Mouse (Mus musculus): ENCODE results near the gene Fam78b. TPM values are rescaled to one million over a fixed set of nuclear protein-coding genes. Genes with fewer than 3 reads are reported as not detected.

Gene Fam78b
- total and polyA plus RNA-seq, 2 experiments from 2014 or later: 11.7 to 24.5 TPM

GRCm38 (mm10) chr1:167024961-167025360 is 23.7 kb downstream of the Fam78b start:
- WGBS: 80% methylated on average over 4 of the region's 4 CpGs
- Histone ChIP-seq H3K4me2 (ENCODE audit: low read depth) (no peak overlapping the region), H3K9ac (no peak overlapping the region), H3K4me1 (ENCODE audit: insufficient read depth) (peaks cover 7% of the 10 kb centered on the region; the same call in 1 of the 2 replicates), H3K27me3 (ENCODE audit: insufficient read depth, low read length) (no peaks in the 10 kb centered on the region), H3K36me3 (ENCODE audit: insufficient read depth) (peaks cover 4% of the 10 kb centered on the region; the same call in 1 of the 2 replicates), H3K27ac (ENCODE audit: low read depth, low read length) (no peak overlapping the region), H3K9me3 (ENCODE audit: low read length) (peaks cover 5% of the 10 kb centered on the region; the same call in 1 of the 2 replicates), H3K4me3 (ENCODE audit: low read depth, low read length) (no peak overlapping the region)
- ATAC-seq (no peak), DNase-seq (no peak)
- no peak for TF ChIP-seq CTCF (IDR thresholded peaks at IDR 0.05; ENCODE audit: low read depth)

GRCm38 (mm10) chr1:167032046-167032648 is 30.9 kb downstream of the Fam78b start:
- TF ChIP-seq CTCF (IDR thresholded peaks at IDR 0.05; ENCODE audit: low read depth): no peak
- Histone ChIP-seq H3K4me3 (ENCODE audit: low read depth, low read length) (no peak overlapping the region), H3K4me2 (ENCODE audit: low read depth) (no peak overlapping the region), H3K27ac (ENCODE audit: low read depth, low read length) (no peak overlapping the region), H3K4me1 (ENCODE audit: insufficient read depth) (no peaks in the 10 kb centered on the region), H3K9ac (no peak overlapping the region), H3K27me3 (ENCODE audit: insufficient read depth, low read length) (no peaks in the 10 kb centered on the region), H3K36me3 (ENCODE audit: insufficient read depth) (peaks cover 4% of the 10 kb centered on the region; the same call in 1 of the 2 replicates), H3K9me3 (ENCODE audit: low read length) (peaks cover 5% of the 10 kb centered on the region; the same call in 1 of the 2 replicates)
- peak; percentile 48 for ATAC-seq
- no peak for DNase-seq
- WGBS: 40% methylated on average over 13 of the region's 13 CpGs

GRCm38 (mm10) chr1:167034435-167034834 is 33.2 kb downstream of the Fam78b start:
- no peak overlapping the region for H3K4me2 ChIP-seq (ENCODE audit: low read depth)
- H3K4me1 ChIP-seq (ENCODE audit: insufficient read depth): no peaks in the 10 kb centered on the region
- 80% methylated on average over 1 of the region's 1 CpGs for WGBS
- TF ChIP-seq CTCF (IDR thresholded peaks at IDR 0.05; ENCODE audit: low read depth): peak; percentile 42
- no peak overlapping the region for H3K9ac ChIP-seq
- no peak overlapping the region for H3K27ac ChIP-seq (ENCODE audit: low read depth, low read length)
- no peak for ATAC-seq
- H3K4me3 ChIP-seq (ENCODE audit: low read depth, low read length): no peak overlapping the region
- H3K27me3 ChIP-seq (ENCODE audit: insufficient read depth, low read length): no peaks in the 10 kb centered on the region
- H3K36me3 ChIP-seq (ENCODE audit: insufficient read depth): no peaks in the 10 kb centered on the region
- H3K9me3 ChIP-seq (ENCODE audit: low read length): no peaks in the 10 kb centered on the region
- no peak for DNase-seq

- Histone ChIP-seq H3K4me2 (ENCODE audit: low read depth) (no peak overlapping the region), H3K9ac (no peak overlapping the region), H3K9me3 (ENCODE audit: low read length) (no peaks in the 10 kb centered on the region), H3K4me3 (ENCODE audit: low read depth, low read length) (no peak overlapping the region), H3K36me3 (ENCODE audit: insufficient read depth) (no peaks in the 10 kb centered on the region), H3K27me3 (ENCODE audit: insufficient read depth, low read length) (no peaks in the 10 kb centered on the region), H3K27ac (ENCODE audit: low read depth, low read length) (no peak overlapping the region), H3K4me1 (ENCODE audit: insufficient read depth) (0 out of 2 replicates have a peak, but pooled peaks cover 3% of the 10 kb centered on the region)
- DNase-seq (no peak), ATAC-seq (no peak)
- 91% methylated on average over 6 of the region's 6 CpGs for WGBS
- no peak for TF ChIP-seq CTCF (IDR thresholded peaks at IDR 0.05; ENCODE audit: low read depth)
Measured at GRCm38 (mm10) chr1:167042558-167042957, 41.3 kb downstream of the Fam78b start.

GRCm38 (mm10) chr1:167046169-167046927 is 45.1 kb downstream of the Fam78b start:
- Histone ChIP-seq H3K27ac (ENCODE audit: low read depth, low read length) (no peak overlapping the region), H3K4me2 (ENCODE audit: low read depth) (no peak overlapping the region), H3K4me3 (ENCODE audit: low read depth, low read length) (no peak overlapping the region), H3K36me3 (ENCODE audit: insufficient read depth) (no peaks in the 10 kb centered on the region), H3K9me3 (ENCODE audit: low read length) (no peaks in the 10 kb centered on the region), H3K4me1 (ENCODE audit: insufficient read depth) (0 out of 2 replicates have a peak, but pooled peaks cover 3% of the 10 kb centered on the region), H3K9ac (no peak overlapping the region), H3K27me3 (ENCODE audit: insufficient read depth, low read length) (no peaks in the 10 kb centered on the region)
- TF ChIP-seq CTCF (IDR thresholded peaks at IDR 0.05; ENCODE audit: low read depth): no peak
- 54% methylated on average over 10 of the region's 10 CpGs for WGBS
- DNase-seq (no peak), ATAC-seq (no peak)

- no peak for TF ChIP-seq CTCF (IDR thresholded peaks at IDR 0.05; ENCODE audit: low read depth)
- no peaks in the 10 kb centered on the region for H3K36me3 ChIP-seq (ENCODE audit: insufficient read depth)
- 91% methylated on average over 3 of the region's 3 CpGs for WGBS
Measured at GRCm38 (mm10) chr1:167050859-167051258, 49.6 kb downstream of the Fam78b start.

GRCm38 (mm10) chr1:167054029-167054428 is 52.8 kb downstream of the Fam78b start:
- H3K4me3 ChIP-seq (ENCODE audit: low read depth, low read length): no peak overlapping the region
- WGBS: 80% methylated on average over 7 of the region's 7 CpGs
- no peaks in the 10 kb centered on the region for H3K27me3 ChIP-seq (ENCODE audit: insufficient read depth, low read length)
- no peak overlapping the region for H3K4me2 ChIP-seq (ENCODE audit: low read depth)
- no peak for TF ChIP-seq CTCF (IDR thresholded peaks at IDR 0.05; ENCODE audit: low read depth)
- no peaks in the 10 kb centered on the region for H3K9me3 ChIP-seq (ENCODE audit: low read length)
- H3K27ac ChIP-seq (ENCODE audit: low read depth, low read length): no peak overlapping the region
- H3K4me1 ChIP-seq (ENCODE audit: insufficient read depth): 0 out of 2 replicates have a peak, but pooled peaks cover 4% of the 10 kb centered on the region
- ATAC-seq (no peak), DNase-seq (no peak)
- H3K9ac ChIP-seq: no peak overlapping the region
- no peaks in the 10 kb centered on the region for H3K36me3 ChIP-seq (ENCODE audit: insufficient read depth)

More at GRCm38 (mm10) chr1:167050859-167051258, 49.6 kb downstream of the Fam78b start:
- ATAC-seq (no peak), DNase-seq (no peak)
- H3K4me3 ChIP-seq (ENCODE audit: low read depth, low read length): no peak overlapping the region
- no peak overlapping the region for H3K27ac ChIP-seq (ENCODE audit: low read depth, low read length)
- 0 out of 2 replicates have a peak, but pooled peaks cover 3% of the 10 kb centered on the region for H3K4me1 ChIP-seq (ENCODE audit: insufficient read depth)
- H3K9ac ChIP-seq: no peak overlapping the region
- no peaks in the 10 kb centered on the region for H3K9me3 ChIP-seq (ENCODE audit: low read length)
- H3K4me2 ChIP-seq (ENCODE audit: low read depth): no peak overlapping the region
- H3K27me3 ChIP-seq (ENCODE audit: insufficient read depth, low read length): no peaks in the 10 kb centered on the region
